Mouse (Mus musculus) small intestine, adult 2 months (tissue): ENCODE data around the gene Mtfr2.

Experiments used
- CTCF ChIP-seq: fragments of 200-500 bp; IDR thresholded peaks from 2 replicates; pipeline ENCODE4 v1.5.1; 2012; ENCODE audit warnings: low read depth, mild to moderate bottlenecking, control low read depth, inconsistent platforms, low read length, moderate library complexity, mixed read lengths; ENCODE audit not compliant: insufficient replicate concordance, insufficient read length; ENCODE audit errors: extremely low read depth
- POLR2A ChIP-seq: fragments of 200-500 bp; IDR thresholded peaks from 2 replicates; pipeline ENCODE4 v1.6.1; 2012; ENCODE audit warnings: low read depth, mild to moderate bottlenecking, control low read depth, inconsistent platforms, low read length, moderate library complexity

- TF ChIP-seq CTCF = no peak
- TF ChIP-seq POLR2A = no peak
These were observed 31.6 kb downstream of the Mtfr2 start for GRCm38 (mm10) chr10:20379071-20379735.
